Mouse (Mus musculus): ENCODE results near the gene Pla2g16.

DNA sequence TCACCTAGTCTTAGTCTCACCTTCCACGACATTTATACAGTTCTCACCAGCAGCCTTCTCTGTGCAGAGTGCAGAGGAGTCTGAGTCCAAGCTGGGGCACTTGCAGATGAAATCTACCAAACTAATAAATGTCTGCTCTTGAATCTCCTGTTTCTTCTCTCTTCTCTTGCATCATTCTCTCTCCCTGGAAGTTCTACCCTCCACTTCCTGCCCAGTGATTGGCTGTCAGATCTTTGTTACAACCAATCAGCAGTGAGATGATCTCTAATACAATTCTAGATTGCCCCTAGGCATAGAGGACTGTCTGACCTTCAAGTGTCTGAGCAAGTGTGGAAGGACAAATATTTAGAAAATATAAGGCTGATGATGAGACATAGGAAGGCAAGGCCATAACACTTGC lies 18.9 kb downstream of the Pla2g16 start:
- no peak for TF ChIP-seq CTCF (IDR thresholded peaks at IDR 0.05; ENCODE audit: borderline replicate concordance, extremely low read depth, insufficient read depth, insufficient read length)
- no peak for TF ChIP-seq POLR2A (IDR thresholded peaks at IDR 0.05; ENCODE audit: borderline replicate concordance, extremely low read depth, insufficient read depth, insufficient read length, poor library complexity, severe bottlenecking)
